Mouse (Mus musculus) C2C12 (cell line): ENCODE data around the gene Sva. TPM values are rescaled to one million over a fixed set of nuclear protein-coding genes. Genes with fewer than 3 reads are reported as not detected.

Experiments used
- H3K27me3 ChIP-seq: one replicate; pipeline ENCODE4 v1.6.1; 2011; ENCODE audit not compliant: control insufficient read depth, insufficient read depth, insufficient read length
- H3K36me3 ChIP-seq: one replicate; pipeline ENCODE4 v1.6.1; 2011; ENCODE audit not compliant: control insufficient read depth, insufficient read depth
- H3K4me3 ChIP-seq: one replicate; pipeline ENCODE4 v1.5.1; 2011; ENCODE audit warnings: mild to moderate bottlenecking, control low read depth; ENCODE audit not compliant: poor library complexity, insufficient read depth, severe bottlenecking
- H3K79me2 ChIP-seq: one replicate; pipeline ENCODE4 v1.6.1; 2011; ENCODE audit not compliant: control insufficient read depth, insufficient read depth
- H3K79me3 ChIP-seq: one replicate; pipeline ENCODE4 v1.6.1; 2011; ENCODE audit warnings: low read depth, control low read depth
- H3ac ChIP-seq: one replicate; pipeline ENCODE3; 2011; ENCODE audit warnings: low read depth; ENCODE audit not compliant: control insufficient read depth, insufficient read length
- CEBPB ChIP-seq: IDR thresholded peaks from one replicate; pipeline ENCODE4 v1.6.1; 2011; ENCODE audit warnings: low read depth, mild to moderate bottlenecking, control low read depth, moderate library complexity
- CTCF ChIP-seq: IDR thresholded peaks from one replicate; pipeline ENCODE4 v1.5.1; 2011; ENCODE audit not compliant: control insufficient read depth, insufficient read depth, insufficient read length
- FOSL1 ChIP-seq: IDR thresholded peaks from one replicate; pipeline ENCODE4 v1.8.0; 2011; ENCODE audit warnings: mild to moderate bottlenecking, low read length; ENCODE audit not compliant: poor library complexity, insufficient read depth, severe bottlenecking
- MAX ChIP-seq: IDR thresholded peaks from one replicate; pipeline ENCODE4 v1.6.1; 2011; ENCODE audit warnings: mild to moderate bottlenecking, control low read depth
- MYOD1 ChIP-seq: IDR thresholded peaks from one replicate; pipeline ENCODE4 v1.6.1; 2011; ENCODE audit warnings: low read depth; ENCODE audit not compliant: control insufficient read depth, insufficient read length
- MYOG ChIP-seq: IDR thresholded peaks from one replicate; pipeline ENCODE4 v1.6.1; 2011; ENCODE audit not compliant: control insufficient read depth, insufficient read length; ENCODE audit errors: extremely low read depth
- USF1 ChIP-seq: IDR thresholded peaks from one replicate; pipeline ENCODE4 v1.6.1; 2011; ENCODE audit warnings: low read depth, mild to moderate bottlenecking, control low read depth, moderate library complexity
- long read RNA-seq, 2 experiments: library from polyadenylated mRNA; unstranded; transcript quantifications; one replicate each; pipeline ENCODE4 v2.0.0; 2019 to 2020
- polyA plus RNA-seq: library from polyadenylated mRNA; unstranded; fragments of >200 nt; fragmentation: generic; extraction: Trizol; gene quantifications from one replicate; pipeline ENCODE4 v1.2.1, GENCODE M21; 2012; ENCODE audit warnings: missing spikeins

Gene Sva
- polyA plus RNA-seq = not detected
- long read RNA-seq, experiment 1 = 0 reads
- long read RNA-seq, experiment 2 = 0 reads

DNA sequence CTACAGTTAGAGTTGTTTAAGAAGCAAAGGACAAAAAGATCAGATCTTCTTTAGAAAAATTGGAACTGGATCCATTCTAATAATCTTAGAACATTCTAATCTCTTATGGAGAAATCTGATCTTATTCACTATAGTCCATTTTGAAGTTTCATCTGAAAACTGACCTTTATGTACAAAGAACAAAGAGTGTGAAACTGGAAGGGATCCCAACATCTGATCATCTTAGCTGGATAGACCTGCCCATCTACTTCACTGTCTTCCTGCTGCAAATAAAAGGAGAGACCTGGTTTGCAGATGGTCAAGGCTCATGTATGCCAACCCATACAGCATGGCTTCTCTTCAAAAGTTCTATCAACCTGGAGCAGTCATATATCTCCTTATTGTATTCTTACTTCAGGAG lies at the start of gene Sva:
Sva (plus strand) TSS at position 301 of the 400 bp plus-strand sequence.
- no peaks in the 10 kb centered on the region for H3K36me3 ChIP-seq
- H3K79me2 ChIP-seq = no peaks in the 10 kb centered on the region
- H3ac ChIP-seq = no peak within 1 kb of the TSS
- no peak within 1 kb of the TSS for H3K4me3 ChIP-seq
- TF ChIP-seq MYOG = no peak
- no peak for TF ChIP-seq MYOD1
- no peak for TF ChIP-seq CTCF
- TF ChIP-seq CEBPB = no peak
- no peak for TF ChIP-seq USF1
- TF ChIP-seq MAX = no peak
- TF ChIP-seq FOSL1 = no peak
- H3K27me3 ChIP-seq = no peaks in the 10 kb centered on the region
- no peaks in the 10 kb centered on the region for H3K79me3 ChIP-seq

Other genes starting within 250 kb of the Sva start
- gene Pip, start 190.9 kb upstream of the Sva start, polyA plus RNA-seq = not detected
- not detected for gene Sval2, start 185.4 kb upstream of the Sva start, polyA plus RNA-seq
- not detected for gene Sval1, start 86.8 kb upstream of the Sva start, polyA plus RNA-seq
- gene Sval3, start 70.3 kb upstream of the Sva start, polyA plus RNA-seq = not detected
- not detected for gene Tas2r139, start 102.5 kb downstream of the Sva start, polyA plus RNA-seq
- not detected for gene Tas2r144, start 176.9 kb downstream of the Sva start, polyA plus RNA-seq
- 1.5 TPM for gene Gstk1, start 207.5 kb downstream of the Sva start, polyA plus RNA-seq
- gene Tmem139, start 223.6 kb downstream of the Sva start, polyA plus RNA-seq = 0.04 TPM
- gene Casp2, start 226.6 kb downstream of the Sva start, polyA plus RNA-seq = 11.7 TPM
- 0.42 TPM for gene Clcn1, start 248.3 kb downstream of the Sva start, polyA plus RNA-seq